Mouse (Mus musculus) granulocyte monocyte progenitor cell, adult 5-6 weeks (primary cell): ENCODE measurements at regions not wholly inside any gene's neighbourhood (a gene's known extent, or its start where the extent isn't known, plus 50 kb on each side); places are given as distances from the start of the nearest gene placed in this dataset.

Experiments
- ATAC-seq: replicated peaks from 2 replicates; pipeline ENCODE4 v1.8.0; 2016; ENCODE audit warnings: mild to moderate bottlenecking, moderate TSS enrichment, inconsistent platforms; ENCODE audit not compliant: poor library complexity, severe bottlenecking

DNA sequence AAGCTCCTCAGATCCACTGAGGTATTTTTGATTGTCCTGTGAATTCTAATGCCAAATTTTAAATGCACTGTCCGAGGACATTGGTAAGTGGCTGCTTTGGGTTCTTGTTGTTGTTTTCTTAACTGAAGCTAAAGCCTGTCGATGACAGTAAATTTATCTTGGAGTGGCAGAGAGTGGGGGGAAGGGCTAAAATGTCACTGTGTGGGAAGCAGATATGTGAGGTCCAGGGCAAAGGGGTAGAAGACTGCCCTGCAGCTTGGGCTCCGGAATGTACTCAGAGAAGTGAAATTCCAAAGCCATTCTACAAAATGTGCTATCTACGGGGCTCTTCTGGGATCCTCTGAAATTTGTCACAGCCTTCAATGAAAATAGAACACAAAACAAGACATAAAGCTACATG is 159.3 kb upstream of the Tmtc1 start:
- no peak for ATAC-seq

DNA sequence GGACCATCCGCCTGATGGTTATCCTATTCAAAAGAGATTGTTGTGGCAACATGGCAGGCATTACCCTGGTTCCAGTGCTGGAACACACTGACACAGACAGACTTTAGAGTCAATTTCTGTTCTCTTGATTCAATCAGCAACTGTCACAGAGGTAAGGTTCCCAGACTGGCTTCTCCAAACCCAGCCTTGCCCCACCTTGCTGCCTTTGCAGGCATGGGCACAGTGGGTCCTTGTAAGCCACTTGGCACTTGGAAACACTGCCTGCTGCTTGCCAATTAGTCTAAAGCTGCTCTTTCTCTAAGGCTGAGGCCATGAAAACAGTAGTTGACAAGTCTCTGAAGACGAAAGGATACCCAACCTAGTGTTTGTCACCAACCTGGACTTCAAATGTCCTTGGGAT is 158.7 kb upstream of the Tmtc1 start:
- no peak for ATAC-seq

DNA sequence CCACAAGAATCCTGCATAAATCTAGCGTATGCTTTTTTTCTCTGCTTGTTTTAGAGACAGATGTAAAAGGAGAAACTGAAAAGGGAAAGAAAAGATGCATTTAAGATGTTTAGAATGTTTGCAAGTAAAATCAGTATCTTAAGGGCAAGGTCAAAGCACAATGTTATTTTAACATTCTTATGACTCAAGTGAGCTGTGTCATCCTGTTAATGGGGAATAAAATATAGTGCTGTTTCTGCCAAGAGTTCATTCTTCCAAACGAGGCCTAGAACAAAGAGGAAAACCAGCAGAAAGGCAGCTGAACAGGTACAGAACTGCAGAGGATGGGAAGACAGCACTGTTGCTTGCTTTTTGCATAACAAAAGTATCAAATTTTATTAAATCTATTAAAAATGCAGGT is 156.7 kb upstream of the Tmtc1 start:
- ATAC-seq, result no peak

DNA sequence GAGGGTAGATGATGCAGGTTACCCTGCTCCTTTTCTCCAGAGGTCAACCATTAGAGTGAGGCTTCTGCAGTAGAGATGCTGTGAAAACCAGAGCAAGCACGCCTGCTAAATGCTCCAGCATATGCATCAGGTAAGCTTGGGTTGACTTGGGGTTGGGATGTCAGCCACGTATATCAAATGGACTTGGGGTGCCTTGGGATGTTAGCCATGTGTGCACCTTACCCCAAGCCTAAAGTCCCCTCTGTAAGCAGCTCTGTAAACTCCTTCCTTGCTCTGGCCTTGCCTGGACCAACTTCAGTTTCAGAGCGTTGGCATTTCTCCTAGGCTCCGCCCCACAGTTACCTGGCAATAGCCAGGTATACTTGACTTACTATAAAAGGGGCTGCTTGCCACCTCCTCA is 155.3 kb upstream of the Tmtc1 start:
- no peak for ATAC-seq

DNA sequence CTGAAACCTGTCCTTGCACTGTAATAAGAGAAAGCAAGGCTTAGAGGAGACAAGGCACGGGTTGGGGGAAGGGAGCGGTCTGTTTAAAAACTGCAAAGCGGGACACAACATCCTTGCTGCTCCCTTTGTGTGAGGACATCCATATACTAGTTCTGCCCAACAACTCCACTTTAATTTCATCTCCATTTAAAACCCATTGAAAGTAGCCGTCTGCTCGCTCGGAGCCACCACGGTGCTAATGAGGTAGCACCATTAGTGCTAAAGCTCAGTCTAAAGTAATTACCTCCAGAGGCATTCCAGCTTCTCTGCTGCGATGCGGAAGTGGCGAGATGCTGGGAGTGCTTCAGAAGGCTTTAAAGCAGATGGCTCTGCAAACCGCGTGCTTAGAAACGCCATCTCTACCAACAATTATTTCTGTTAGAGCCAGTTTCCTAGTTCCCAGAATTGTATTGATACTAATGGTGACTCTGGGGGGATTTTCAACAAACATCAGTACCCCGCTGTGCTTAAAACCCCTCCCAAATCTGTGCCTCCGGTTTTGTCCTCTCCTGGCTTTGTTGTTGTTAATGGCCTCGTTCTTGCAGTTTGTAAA is 154.7 kb upstream of the Tmtc1 start:
- peak; percentile 33; the same call in 1 of the 2 replicates for ATAC-seq

DNA sequence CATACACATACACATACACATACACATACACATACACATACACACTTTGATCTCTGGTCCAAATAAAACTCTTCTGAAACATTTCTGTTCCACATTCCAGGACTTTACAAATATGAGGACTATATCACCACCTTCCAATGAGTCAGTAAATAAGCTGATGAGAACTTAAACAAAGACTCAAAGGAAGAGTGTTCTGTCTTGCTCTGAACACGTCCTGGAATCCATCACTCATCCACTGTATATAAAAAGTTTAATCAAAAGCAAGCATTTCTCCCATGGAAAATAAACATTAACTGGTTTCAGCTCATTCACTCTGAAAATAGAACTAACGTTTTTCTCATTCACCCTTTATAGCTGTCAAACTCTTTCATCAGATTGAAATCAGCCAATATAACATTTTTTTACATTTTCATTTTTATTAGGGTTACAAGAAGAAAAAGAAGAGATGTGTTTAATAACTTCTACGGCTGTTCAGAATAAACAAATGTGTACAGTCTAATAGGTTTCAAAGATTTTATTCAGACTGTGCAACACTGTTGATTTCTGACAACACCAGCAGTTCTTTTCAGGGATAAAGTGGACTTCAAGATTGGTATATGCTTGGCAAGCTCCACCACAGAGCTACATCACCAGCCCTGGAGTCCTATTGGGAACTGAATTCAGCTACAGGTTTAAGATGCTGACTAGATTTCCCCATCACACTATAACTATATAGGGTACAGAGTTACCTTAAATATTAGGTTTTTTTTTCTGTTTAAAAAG is 151.0 kb upstream of the Tmtc1 start:
- no peak for ATAC-seq

DNA sequence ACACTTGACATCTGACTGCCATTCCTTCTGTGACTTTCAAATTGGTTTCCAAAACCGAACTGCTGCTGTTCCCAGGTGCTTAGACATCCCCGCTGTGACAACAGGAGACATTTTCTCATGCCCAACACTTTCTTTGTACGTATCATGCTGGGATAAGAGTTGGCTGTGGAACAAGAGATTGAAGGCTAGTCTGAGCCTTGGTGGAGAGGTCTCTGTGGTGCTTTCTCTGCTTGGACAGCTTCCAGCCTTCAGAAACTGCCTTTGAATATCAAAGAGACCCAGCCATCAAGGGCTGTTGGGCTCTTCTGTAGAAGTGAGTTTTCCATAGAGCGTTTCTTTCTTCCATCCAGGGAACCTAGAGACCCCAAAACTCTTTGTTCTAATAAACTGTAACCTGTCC is 144.8 kb upstream of the Tmtc1 start:
- no peak for ATAC-seq

DNA sequence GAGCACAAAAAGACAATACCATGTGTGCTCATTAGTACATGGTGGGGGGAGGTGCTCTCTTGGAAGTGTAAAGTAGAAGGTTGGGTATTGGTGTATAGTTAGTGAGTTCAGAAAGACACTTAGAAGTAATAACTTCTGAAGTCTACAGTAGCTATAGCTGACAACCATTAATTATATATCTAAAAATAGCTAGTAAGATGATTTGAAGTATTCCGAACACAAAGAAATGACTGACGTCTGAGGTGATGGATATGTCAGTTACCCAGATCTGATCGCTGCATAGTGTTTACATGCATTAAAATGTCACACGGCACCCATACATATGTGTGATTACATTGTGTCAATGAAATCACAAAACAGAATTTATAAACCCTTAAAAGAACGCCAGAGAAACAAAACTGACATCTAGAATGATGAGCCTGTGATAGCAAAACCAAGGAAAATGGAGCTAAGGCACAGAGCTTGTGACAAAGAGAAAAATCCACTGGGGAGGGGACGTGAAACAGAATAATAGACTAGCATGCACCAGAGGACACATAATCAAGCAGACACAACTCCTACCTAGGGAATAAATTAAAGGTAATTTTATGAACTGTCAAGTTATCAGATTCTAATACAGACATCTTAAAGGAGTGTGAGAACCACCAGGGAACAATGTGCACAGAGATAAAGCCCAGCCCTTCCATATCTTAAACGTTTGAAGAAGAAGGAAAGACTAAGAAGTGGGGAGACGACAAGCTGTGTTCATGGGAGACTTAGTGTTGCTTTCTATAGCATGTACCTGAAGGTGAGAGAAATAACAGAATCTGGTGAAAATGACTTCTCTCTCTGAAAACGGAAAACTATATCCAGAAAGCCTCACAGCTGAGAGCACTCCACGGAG is 142.5 kb upstream of the Tmtc1 start:
- ATAC-seq, result no peak

DNA sequence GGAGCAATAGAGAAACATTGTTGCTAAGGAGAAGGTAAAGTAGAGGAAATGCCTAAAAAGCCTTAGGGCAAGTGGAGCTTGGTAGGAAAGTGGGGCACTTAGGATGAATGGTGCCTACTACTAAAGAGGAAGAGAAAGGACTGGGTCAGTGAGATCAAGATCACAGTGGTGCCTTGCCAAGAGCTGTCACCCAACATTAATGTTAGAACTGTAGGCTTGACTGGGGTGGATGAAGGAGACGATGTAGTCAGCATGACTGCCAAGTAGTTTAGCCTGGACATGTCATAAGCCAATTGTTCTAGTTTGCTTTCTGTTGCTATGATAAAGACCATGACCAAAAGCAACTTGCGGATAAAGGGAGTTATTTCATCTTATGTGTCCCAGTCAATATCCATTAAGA is 139.9 kb upstream of the Tmtc1 start:
- no peak for ATAC-seq

DNA sequence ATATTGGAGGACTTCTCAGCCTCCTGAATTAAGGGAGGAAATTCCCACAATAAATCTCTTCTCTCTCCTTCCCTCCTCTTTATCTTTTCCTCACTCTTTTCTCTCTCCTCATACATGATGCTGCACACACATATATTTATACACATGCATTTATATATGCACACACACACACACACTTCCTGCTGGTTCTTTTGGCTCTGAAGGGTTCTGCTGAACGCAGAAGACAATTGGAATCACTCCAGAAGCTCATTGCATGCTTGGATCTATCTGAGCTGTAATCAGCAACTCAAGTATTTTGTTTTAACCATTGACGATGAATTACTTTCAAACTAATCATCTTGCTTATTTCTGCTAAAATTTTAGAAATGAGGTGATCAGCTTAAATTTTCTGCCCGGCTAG is 134.1 kb upstream of the Tmtc1 start:
- ATAC-seq, result no peak

DNA sequence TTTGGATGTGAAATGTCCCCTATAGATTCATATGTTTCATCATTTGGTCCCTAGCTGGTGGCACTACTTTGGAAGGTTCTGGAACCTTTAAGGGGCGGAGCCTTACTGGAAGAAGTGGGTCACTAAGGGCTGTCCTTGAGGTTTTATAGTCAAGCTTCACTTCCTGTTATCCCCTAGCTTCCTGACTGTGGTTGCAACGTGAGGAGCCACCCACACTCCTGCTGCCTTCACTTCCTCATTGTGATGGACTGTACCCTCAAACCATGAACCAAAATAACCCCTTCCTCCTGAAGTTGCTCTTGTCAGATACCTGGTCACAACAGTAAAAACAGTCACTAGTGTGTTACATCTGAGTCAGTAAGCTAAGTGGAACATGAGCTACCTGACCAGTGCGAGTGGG is 133.5 kb upstream of the Tmtc1 start:
- peak; percentile 98 for ATAC-seq

DNA sequence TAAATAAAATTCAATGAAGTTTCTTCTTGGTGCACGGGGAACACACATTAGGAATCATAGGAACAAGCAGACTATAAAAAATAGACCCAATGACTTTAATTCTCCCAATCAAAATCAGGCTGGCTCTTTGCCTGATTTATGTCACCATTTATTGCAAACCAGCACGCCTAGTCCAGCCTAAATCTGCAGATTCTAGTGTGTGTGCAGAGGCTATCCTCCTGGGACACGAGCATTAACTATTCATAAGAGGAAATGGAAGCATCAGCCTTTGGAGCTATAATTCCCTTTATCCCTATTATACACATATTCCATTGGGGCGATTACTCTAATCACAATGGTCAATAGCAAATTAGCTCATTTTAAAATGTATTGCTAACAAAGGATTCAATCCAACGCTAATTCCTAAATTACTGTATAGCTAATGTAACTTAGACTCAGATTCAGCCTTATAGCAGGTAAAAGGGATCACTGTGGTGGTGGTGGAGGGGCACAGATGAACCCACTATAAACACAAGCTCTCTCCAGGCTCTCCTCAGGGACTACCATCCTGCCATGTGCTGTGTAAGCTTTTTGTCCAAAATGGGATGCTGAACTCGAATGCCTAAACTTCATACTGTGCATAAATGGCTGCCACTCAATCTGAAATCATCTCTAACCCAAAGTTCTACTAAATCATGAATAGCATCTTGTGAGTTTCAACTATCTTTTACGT is 130.7 kb upstream of the Tmtc1 start:
- no peak for ATAC-seq

DNA sequence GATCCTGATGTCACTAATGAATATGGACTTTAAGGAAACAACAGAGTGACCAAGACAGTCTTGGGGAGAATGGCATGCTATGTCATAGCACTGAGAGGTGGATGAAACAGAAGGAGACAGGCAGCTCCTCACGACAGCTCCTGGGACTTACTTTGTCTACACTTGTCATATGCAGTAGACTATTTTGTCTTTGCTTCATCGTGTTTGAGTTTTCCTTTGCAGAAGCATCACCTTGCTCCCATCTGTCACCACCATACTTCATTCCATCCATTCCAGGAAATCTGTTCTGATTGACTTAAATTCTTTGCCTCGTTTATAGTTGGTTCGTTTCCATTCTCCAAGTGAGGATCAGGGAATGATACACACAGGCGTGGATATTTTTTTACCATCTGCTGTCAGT is 128.0 kb upstream of the Tmtc1 start:
- no peak for ATAC-seq

DNA sequence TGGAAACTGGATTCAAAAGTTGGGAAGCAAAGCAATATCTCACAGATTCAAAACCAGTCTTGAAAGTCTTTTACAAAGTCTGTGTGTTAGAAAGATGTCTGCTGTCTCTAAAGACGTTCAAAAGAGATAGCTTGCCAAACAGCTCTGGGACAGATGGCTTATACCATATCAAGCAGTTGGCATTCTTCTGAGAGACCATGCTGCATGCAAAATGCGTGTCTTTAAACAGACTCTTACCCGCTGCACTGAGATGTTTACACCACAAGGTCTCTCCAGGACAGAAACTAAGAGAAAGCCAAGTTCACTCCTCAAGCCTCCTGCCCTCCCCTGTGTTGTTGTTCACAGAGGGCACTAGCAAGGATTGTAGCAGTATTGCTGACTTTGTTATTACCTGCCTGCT is 127.5 kb upstream of the Tmtc1 start:
- no peak for ATAC-seq

DNA sequence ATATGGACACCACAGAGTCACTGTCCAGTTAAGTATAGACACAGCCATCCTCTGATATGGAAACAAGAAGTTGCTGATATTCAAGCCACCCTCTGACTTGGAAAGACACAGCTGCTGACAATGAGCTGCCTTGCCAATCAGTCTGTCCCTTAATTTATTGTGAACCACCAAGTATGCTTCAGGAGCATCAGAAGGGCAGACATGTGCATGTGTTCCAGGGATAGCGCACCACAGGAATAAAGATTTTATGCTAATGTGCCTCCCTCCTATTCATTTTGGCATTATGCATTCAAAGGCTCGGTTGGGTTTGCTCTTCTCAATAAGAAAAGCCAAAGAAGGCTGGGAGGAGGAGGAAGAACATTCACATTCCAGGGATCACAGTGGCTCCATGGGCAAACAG is 120.0 kb upstream of the Tmtc1 start:
- ATAC-seq, result no peak

DNA sequence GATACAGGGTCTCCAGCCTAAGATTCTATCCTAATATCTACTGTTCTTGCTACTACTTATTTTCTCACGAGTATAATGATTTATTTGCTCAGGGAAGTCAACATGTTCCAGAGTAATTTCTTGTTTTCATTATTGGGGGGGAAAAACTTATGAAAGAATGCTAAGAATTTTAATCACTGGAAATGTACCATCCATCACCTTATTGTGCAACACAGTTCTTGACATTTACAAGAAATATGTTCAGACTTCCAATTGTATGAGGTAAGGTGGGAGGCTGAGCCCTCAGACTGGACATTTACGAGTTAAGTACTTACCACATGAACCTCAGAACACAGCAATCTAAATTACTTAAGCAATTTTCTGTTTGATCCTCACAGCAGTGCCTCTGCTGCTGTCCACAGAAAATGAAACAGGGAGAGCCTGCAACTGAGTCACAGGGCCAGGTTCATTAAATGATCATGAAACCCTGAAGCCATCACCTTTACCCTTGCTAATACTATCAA is 118.1 kb upstream of the Tmtc1 start:
- ATAC-seq, result no peak

DNA sequence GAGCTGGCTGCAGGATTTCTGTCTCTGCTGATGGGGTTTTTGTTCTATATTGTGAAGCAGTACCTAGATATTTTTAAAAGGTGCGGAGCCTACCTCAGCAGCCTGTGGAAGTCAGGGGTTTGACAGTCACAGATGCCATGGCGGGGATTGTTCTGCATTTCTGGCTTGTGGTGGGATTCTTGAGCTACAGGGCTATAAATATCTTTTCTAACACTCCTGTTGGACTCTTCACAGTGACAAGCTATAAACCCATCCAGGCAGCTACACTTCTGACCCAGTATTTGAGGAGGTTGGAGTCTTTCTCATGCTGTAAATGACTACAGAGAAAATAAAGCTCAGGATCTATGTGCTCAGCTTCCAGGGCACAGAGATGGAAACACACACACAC is 112.3 kb upstream of the Tmtc1 start:
- no peak for ATAC-seq

DNA sequence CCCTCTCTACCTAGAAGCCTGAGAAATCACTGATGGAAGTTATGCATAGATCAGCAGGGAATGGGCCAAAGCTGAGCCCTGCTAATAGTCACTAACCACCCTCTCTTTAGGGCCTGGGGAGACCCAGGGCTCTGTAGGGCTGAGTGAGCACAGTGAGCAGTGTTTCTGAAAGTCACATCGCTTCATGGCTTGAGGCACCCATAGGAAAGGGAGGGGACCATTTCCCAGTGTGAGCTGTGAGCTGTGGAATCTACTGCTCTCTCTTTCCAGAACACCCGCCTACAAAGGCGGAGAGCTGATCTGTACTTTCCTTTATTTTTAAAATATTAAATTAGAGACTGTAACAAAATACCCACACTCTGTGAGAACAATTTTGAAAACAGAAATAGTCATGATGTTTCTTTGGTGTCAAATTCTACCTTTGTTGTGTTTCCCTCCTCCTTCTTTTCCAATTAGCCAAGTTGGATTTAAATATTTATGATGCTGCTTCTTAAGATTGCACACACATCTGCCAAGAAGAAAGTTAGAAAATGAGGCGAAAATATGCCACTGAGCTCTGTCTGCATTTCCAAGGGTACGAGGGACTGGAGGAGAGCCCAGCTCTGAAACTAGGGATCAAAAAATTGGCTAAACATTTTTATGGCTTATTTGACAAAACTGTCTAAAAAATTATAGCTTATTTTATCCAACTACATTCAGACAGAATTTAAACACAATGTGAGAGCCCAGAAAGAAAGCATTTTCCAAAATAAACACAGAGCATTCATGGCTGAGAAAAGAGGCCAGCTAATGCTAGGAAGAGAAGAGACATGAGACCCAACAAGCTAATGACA is 111.7 kb upstream of the Tmtc1 start:
- ATAC-seq, result no peak

DNA sequence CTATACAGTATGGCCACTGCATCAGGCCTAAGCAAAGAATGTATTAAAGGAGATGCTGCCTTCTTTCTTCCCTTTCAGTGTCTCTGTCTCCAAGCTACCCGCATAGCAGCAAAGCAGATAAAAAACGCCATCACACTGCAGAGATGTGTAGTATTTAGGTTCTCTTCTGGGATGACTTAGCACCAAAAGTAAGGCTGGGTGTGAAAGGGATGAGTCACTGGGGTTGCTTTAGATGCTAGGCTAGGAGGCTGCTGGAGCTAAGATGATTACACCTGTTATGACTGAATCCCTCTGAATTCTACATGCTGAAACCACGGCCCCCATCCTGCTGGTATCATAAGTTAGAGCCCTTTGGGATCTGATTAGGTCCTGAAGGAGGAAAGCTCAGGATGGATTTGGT is 110.3 kb upstream of the Tmtc1 start:
- ATAC-seq, result no peak

DNA sequence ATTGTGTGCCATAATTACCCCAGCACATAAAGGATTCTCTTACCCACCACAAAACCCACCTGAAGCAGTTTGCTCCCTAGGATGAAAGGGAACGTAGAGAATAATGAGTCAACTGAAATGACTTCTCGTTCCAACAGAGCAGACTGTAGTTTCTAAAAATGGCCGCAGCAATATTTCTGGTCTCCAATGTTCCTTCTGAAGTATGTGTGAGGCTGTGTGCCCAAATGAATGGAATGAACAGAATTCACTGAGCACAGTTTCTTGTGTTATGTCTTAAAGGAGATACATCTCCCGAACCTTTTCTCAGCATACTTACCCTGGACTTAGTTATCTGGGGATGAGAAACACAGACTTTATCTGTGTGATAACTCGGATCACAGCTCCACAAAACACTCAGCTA is 109.4 kb upstream of the Tmtc1 start:
- no peak for ATAC-seq
